Mouse (Mus musculus): ENCODE data around the gene Arfgap1. TPM values are rescaled to one million over a fixed set of nuclear protein-coding genes. Genes with fewer than 3 reads are reported as not detected.

Arfgap1 gene
- polyA plus RNA-seq, 1 experiment from 2014 or later, result 76.1 TPM

DNA sequence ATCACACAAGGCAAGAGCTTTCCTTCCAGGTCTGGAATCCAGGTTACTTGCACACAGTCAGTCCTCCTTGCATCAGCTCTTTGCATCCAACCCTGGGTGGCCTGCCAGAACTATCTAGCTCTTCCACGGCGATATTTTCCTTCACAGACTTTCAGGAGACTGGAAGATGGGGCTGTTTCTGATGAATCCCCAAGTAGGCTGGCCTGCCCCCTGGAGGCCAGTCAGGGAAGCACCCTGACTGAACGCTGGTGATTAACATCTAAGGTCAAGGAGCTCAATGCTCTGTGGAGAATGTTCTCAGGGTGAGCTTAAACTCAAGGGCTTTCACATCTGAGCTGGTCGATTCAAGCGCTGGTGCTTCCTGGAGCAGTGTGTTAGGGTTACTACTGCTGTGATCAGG is 3.1 kb upstream of the Arfgap1 start:
- no peak overlapping the region for H3K4me2 ChIP-seq (ENCODE audit: low read depth, low read length)
- H3K36me3 ChIP-seq (ENCODE audit: control insufficient read depth, insufficient read depth), result no peaks in the 10 kb centered on the region
- H3K4me1 ChIP-seq (ENCODE audit: control insufficient read depth, insufficient read depth, low read length), result peaks cover 36% of the 10 kb centered on the region
- no peak for ATAC-seq (replicated peaks; ENCODE audit: extremely low read depth, insufficient read depth, low FRiP score)
- H3K9ac ChIP-seq (ENCODE audit: low read length), result no peak overlapping the region
- H3K27me3 ChIP-seq (ENCODE audit: control insufficient read depth, insufficient read depth, low read length), result no peaks in the 10 kb centered on the region
- H3K9me3 ChIP-seq (replicated peaks; ENCODE audit: control insufficient read depth, low read length), result no peaks in the 10 kb centered on the region
- H3K27ac ChIP-seq (ENCODE audit: low read length), result no peak overlapping the region; the same call in 1 of the 2 replicates
- H3K4me3 ChIP-seq (ENCODE audit: low read length), result no peak overlapping the region
- WGBS, result 6% methylated on average over 5 of the region's 5 CpGs

DNA sequence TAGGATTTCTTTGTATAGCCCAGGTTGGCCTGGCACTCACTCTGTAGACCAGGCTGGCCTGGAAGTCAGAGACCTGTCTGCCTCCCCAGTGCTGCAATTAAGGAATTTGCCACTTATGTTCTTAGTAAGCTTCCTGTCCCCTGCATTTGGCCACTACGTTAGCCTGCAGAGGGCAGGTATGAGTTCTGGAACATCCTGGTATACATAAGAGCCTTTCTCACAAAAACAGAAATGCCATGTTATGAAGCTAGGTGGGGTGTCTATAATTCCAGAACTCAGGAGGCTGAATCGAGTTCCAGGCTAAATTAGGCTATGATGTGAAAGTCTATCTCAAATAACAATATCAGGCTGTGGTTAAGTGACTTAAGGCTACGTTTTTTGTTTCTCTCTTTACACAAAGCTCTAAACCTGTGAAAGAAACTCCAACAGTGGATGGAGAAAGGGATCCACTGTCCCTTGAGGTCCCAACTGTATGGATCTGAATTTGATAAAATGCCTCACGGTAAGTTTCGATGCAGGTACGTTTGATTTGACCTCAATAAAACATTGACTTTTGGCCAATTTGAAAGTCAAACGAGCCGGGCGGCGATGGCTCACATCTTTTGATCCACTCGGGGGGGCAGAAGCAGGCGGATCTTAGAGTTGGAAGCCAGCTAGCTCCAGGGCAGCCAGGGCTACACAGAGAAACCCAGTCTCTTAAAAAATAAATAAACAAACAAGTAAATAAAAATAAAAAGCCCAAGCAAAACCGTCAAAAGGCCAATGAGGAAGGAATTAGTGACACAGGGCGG is 738 bp upstream of the Arfgap1 start:
- peaks cover 36% of the 10 kb centered on the region for H3K4me1 ChIP-seq (ENCODE audit: control insufficient read depth, insufficient read depth, low read length)

DNA sequence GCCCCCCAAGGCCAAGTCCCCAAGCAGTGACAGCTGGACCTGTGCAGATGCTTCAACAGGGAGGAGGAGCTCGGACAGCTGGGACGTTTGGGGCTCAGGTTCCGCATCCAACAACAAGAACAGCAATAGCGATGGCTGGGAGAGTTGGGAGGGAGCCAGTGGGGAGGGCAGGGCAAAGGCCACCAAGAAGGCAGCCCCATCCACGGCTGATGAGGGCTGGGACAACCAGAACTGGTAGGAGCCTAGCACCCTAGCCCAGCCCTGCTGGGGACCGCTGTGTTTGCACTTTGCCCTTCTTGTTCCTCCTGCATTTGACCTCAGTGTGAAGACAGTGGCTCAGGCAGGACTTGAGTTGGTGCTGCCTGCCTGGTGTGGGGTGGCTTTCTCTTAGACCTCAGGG is 14.1 kb downstream of the Arfgap1 start:
- peaks cover 50% of the 10 kb centered on the region for H3K36me3 ChIP-seq (ENCODE audit: control insufficient read depth, insufficient read depth)
- H3K27ac ChIP-seq (ENCODE audit: low read length), result no peak overlapping the region
- no peak overlapping the region for H3K9ac ChIP-seq (ENCODE audit: low read length)
- no peaks in the 10 kb centered on the region for H3K4me1 ChIP-seq (ENCODE audit: control insufficient read depth, insufficient read depth, low read length)
- H3K4me3 ChIP-seq (ENCODE audit: low read length), result no peak overlapping the region
- no peaks in the 10 kb centered on the region for H3K27me3 ChIP-seq (ENCODE audit: control insufficient read depth, insufficient read depth, low read length)
- H3K9me3 ChIP-seq (replicated peaks; ENCODE audit: control insufficient read depth, low read length), result no peaks in the 10 kb centered on the region
- no peak for ATAC-seq (replicated peaks; ENCODE audit: extremely low read depth, insufficient read depth, low FRiP score)
- WGBS, result 81% methylated on average over 6 of the region's 6 CpGs
- H3K4me2 ChIP-seq (ENCODE audit: low read depth, low read length), result no peak overlapping the region

More for the DNA sequence above, 738 bp upstream of the Arfgap1 start:
- 9% methylated on average over 14 of the region's 14 CpGs for WGBS
- peak overlapping the region; percentile 80 for H3K27ac ChIP-seq (ENCODE audit: low read length)
- H3K9me3 ChIP-seq (replicated peaks; ENCODE audit: control insufficient read depth, low read length), result no peaks in the 10 kb centered on the region
- H3K4me2 ChIP-seq (ENCODE audit: low read depth, low read length), result peak overlapping the region; percentile 81
- H3K27me3 ChIP-seq (ENCODE audit: control insufficient read depth, insufficient read depth, low read length), result no peaks in the 10 kb centered on the region
- peak overlapping the region; percentile 73 for H3K4me3 ChIP-seq (ENCODE audit: low read length)
- ATAC-seq (replicated peaks; ENCODE audit: extremely low read depth, insufficient read depth, low FRiP score), result no peak
- H3K9ac ChIP-seq (ENCODE audit: low read length), result peak overlapping the region; percentile 91
- H3K36me3 ChIP-seq (ENCODE audit: control insufficient read depth, insufficient read depth), result peaks cover 5% of the 10 kb centered on the region

DNA sequence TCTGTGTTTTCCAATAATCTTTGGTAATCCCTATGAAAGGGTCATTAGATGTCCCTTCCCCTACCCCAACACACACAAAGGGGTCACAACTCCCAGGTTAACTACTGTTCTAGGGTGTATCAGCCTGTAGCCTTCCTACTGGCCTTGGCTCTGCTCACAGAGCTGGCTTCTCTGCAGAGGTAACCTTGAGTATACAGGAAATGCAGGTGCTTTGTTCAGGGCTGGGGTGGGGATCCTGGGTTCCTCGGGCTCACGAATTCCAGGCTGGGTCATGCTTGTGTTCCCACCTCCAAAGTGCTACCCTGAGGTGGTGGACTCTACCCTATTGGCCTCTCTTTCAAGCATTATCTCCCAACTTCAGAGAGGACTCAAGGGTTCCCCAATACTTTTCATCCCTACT is 18.6 kb downstream of the Arfgap1 start:
- Histone ChIP-seq H3K9ac (ENCODE audit: low read length) (no peak overlapping the region), H3K27me3 (ENCODE audit: control insufficient read depth, insufficient read depth, low read length) (no peaks in the 10 kb centered on the region), H3K27ac (ENCODE audit: low read length) (no peak overlapping the region), H3K4me1 (ENCODE audit: control insufficient read depth, insufficient read depth, low read length) (peaks cover 8% of the 10 kb centered on the region), H3K36me3 (ENCODE audit: control insufficient read depth, insufficient read depth) (peaks cover 15% of the 10 kb centered on the region), H3K9me3 (replicated peaks; ENCODE audit: control insufficient read depth, low read length) (no peaks in the 10 kb centered on the region), H3K4me2 (ENCODE audit: low read depth, low read length) (no peak overlapping the region), H3K4me3 (ENCODE audit: low read length) (no peak overlapping the region)
- ATAC-seq (replicated peaks; ENCODE audit: extremely low read depth, insufficient read depth, low FRiP score), result no peak
- 58% methylated on average over 2 of the region's 2 CpGs for WGBS

DNA sequence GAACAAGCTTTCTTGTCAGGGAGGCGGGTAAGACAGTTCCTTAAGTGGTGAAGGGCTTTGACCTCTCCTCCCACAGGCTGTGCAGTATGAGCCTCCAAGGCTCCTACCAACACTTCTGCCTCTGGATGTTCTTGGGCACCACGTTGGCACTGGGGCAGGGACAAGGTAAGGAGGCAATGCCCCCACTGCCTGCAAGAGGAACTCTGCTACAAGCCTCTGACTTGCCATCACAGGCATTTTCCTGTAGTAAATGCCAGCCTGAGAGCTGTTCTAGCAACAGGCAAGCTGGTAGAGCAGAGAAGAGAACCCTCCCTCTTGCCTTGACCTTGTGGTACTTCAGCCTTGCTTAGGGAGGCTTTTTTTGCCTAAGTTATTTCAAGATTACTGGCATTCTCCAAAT is 19.4 kb downstream of the Arfgap1 start, which contains the start of gene Col20a1:
Gene Col20a1 (plus strand): TSS at position 87 of the 400 bp plus-strand sequence.
- 48% methylated on average over 2 of the region's 2 CpGs for WGBS
- Histone ChIP-seq H3K4me1 (ENCODE audit: control insufficient read depth, insufficient read depth, low read length) (peaks cover 8% of the 10 kb centered on the region), H3K4me2 (ENCODE audit: low read depth, low read length) (no peak within 1 kb of the TSS), H3K36me3 (ENCODE audit: control insufficient read depth, insufficient read depth) (peaks cover 7% of the 10 kb centered on the region; the same call in 1 of the 2 replicates), H3K4me3 (ENCODE audit: low read length) (no peak within 1 kb of the TSS), H3K27ac (ENCODE audit: low read length) (no peak within 1 kb of the TSS), H3K27me3 (ENCODE audit: control insufficient read depth, insufficient read depth, low read length) (no peaks in the 10 kb centered on the region), H3K9ac (ENCODE audit: low read length) (no peak within 1 kb of the TSS), H3K9me3 (replicated peaks; ENCODE audit: control insufficient read depth, low read length) (no peaks in the 10 kb centered on the region)
- ATAC-seq (replicated peaks; ENCODE audit: extremely low read depth, insufficient read depth, low FRiP score), result no peak

DNA sequence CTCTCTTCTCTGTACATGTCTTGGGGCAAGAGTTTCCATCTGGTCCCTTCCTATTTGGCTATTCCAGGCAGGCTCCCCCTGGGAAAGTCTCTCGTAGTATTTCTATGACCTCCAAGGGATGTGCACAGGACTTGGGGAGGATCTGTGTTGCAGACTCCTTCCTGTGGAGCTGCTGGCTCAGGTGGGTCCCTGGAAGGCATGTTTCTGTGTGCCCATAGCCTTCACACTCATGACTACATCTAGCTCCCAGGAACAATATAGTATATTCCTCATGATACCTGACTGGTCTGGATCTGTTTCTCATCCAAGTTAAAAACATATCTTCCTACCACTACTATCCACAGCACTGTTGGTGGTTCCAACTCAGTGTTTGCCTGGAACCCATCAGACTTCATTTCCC is 20.0 kb downstream of the Arfgap1 start:
- no peak overlapping the region for H3K4me2 ChIP-seq (ENCODE audit: low read depth, low read length)
- no peak for ATAC-seq (replicated peaks; ENCODE audit: extremely low read depth, insufficient read depth, low FRiP score)
- no peak overlapping the region for H3K4me3 ChIP-seq (ENCODE audit: low read length)
- no peaks in the 10 kb centered on the region for H3K27me3 ChIP-seq (ENCODE audit: control insufficient read depth, insufficient read depth, low read length)
- H3K36me3 ChIP-seq (ENCODE audit: control insufficient read depth, insufficient read depth), result 0 out of 2 replicates have a peak, but pooled peaks cover 3% of the 10 kb centered on the region
- H3K27ac ChIP-seq (ENCODE audit: low read length), result no peak overlapping the region
- 45% methylated on average over 1 of the region's 1 CpGs for WGBS
- peaks cover 8% of the 10 kb centered on the region for H3K4me1 ChIP-seq (ENCODE audit: control insufficient read depth, insufficient read depth, low read length)
- no peak overlapping the region for H3K9ac ChIP-seq (ENCODE audit: low read length)
- H3K9me3 ChIP-seq (replicated peaks; ENCODE audit: control insufficient read depth, low read length), result no peaks in the 10 kb centered on the region

DNA sequence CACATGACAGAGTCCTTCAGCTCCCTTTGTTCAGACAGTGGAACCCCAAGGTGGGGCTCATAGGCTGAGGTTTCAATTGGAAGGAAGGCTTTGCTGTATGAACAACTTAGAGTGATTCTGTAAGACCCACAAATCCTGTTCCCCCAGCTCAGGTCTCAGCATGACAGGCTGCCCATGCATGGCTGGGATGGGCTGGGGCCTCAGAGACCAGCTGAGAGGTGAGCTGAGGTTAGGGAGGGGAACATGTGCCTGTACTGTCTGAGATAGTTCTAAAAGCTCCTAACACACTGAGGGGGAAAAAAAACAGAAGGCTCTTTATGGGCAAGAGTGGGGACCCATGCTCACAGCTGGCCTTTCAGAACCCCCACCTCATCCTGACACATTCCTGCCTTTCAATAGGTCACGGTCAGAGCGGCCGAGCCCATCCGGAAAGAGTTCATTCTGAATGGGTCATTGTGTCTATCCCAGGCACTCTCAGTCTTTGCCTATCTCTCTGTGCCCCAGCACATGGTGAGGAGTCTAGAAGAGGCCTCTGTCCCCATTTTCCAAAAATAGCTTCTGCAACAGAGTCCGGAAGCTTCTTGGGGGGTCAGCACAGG is 20.5 kb downstream of the Arfgap1 start:
- Histone ChIP-seq H3K27me3 (ENCODE audit: control insufficient read depth, insufficient read depth, low read length) (no peaks in the 10 kb centered on the region), H3K9me3 (replicated peaks; ENCODE audit: control insufficient read depth, low read length) (no peaks in the 10 kb centered on the region), H3K9ac (ENCODE audit: low read length) (no peak overlapping the region), H3K4me1 (ENCODE audit: control insufficient read depth, insufficient read depth, low read length) (peaks cover 8% of the 10 kb centered on the region), H3K27ac (ENCODE audit: low read length) (no peak overlapping the region), H3K4me3 (ENCODE audit: low read length) (no peak overlapping the region), H3K36me3 (ENCODE audit: control insufficient read depth, insufficient read depth) (0 out of 2 replicates have a peak, but pooled peaks cover under 1% of the 10 kb centered on the region), H3K4me2 (ENCODE audit: low read depth, low read length) (no peak overlapping the region)
- 32% methylated on average over 5 of the region's 5 CpGs for WGBS
- no peak; the same call in 1 of the 2 replicates for ATAC-seq (replicated peaks; ENCODE audit: extremely low read depth, insufficient read depth, low FRiP score)

DNA sequence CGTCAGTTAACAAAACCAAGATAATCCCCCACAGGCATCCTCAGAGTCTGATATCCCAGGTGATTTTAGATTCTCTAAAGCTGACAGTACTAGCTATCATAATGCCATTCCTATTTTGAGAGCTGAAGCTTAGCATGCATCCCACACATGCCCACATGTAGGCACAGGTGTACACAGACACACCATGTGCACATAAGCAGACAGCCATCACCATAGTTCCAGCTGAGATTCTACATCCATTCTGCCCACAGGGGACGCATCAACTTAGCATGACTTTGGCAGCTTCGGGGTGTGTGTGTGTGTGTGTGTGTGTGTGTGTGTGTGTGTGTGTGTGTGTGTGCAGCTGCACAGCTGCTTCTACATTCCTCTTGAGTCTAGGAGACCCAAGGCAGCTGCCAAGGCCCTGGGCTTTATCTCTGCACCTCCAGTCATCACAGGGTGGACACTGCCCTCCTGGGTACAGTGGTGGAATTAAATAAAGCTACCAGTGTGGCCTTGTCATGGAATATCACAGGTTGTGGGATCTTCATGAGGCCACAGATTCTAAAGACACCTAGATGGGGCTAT is 21.4 kb downstream of the Arfgap1 start:
- Histone ChIP-seq H3K4me2 (ENCODE audit: low read depth, low read length) (no peak overlapping the region), H3K4me1 (ENCODE audit: control insufficient read depth, insufficient read depth, low read length) (peaks cover 8% of the 10 kb centered on the region), H3K9me3 (replicated peaks; ENCODE audit: control insufficient read depth, low read length) (no peaks in the 10 kb centered on the region), H3K27ac (ENCODE audit: low read length) (no peak overlapping the region), H3K4me3 (ENCODE audit: low read length) (no peak overlapping the region), H3K27me3 (ENCODE audit: control insufficient read depth, insufficient read depth, low read length) (no peaks in the 10 kb centered on the region), H3K9ac (ENCODE audit: low read length) (no peak overlapping the region), H3K36me3 (ENCODE audit: control insufficient read depth, insufficient read depth) (no peaks in the 10 kb centered on the region)
- no peak; the same call in 1 of the 2 replicates for ATAC-seq (replicated peaks; ENCODE audit: extremely low read depth, insufficient read depth, low FRiP score)
- WGBS, result 48% methylated on average over 3 of the region's 3 CpGs

DNA sequence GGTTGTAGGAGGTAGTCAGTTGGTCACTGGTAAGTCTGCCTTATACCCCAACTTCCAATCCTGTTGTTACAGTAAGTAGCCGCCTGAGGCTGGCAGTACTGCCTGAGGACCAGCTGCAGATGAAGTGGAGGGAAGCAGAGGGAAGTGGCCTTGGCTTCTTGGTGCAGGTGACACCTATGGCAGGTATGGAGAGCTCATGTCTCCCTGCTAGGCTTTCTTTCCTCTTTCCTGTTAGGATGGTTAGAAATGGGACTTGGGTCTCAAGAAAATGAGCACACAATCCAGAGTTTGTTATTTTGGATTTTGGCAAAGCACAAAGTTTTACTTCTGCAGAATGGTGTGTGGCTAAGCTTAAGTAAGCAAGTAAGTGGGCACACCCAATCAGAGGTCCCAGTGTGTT is 21.9 kb downstream of the Arfgap1 start:
- Histone ChIP-seq H3K9ac (ENCODE audit: low read length) (no peak overlapping the region), H3K27ac (ENCODE audit: low read length) (no peak overlapping the region), H3K27me3 (ENCODE audit: control insufficient read depth, insufficient read depth, low read length) (no peaks in the 10 kb centered on the region), H3K9me3 (replicated peaks; ENCODE audit: control insufficient read depth, low read length) (no peaks in the 10 kb centered on the region), H3K4me1 (ENCODE audit: control insufficient read depth, insufficient read depth, low read length) (peaks cover 8% of the 10 kb centered on the region), H3K4me2 (ENCODE audit: low read depth, low read length) (no peak overlapping the region), H3K4me3 (ENCODE audit: low read length) (no peak overlapping the region), H3K36me3 (ENCODE audit: control insufficient read depth, insufficient read depth) (no peaks in the 10 kb centered on the region)
- 64% methylated on average over 1 of the region's 1 CpGs for WGBS
- no peak for ATAC-seq (replicated peaks; ENCODE audit: extremely low read depth, insufficient read depth, low FRiP score)
